Mouse (Mus musculus) limb, embryonic 15.5 days (tissue): ENCODE measurements around the gene Klf5. TPM values are rescaled to one million over a fixed set of nuclear protein-coding genes. Genes with fewer than 3 reads are reported as not detected.

ENCODE experiments used
- ATAC-seq: fragments of 200-750 bp; cut with Nextera tagmentation; 2 replicates; pipeline ENCODE4 v1.8.0; 2017; ENCODE audit warnings: low read depth, moderate TSS enrichment; ENCODE audit not compliant: insufficient number of reproducible peaks, low FRiP score, low TSS enrichment
- H3K27ac ChIP-seq: fragments of 300-500 bp; sonication (generic); 2 replicates; pipeline ENCODE4 v1.5.1; 2015; ENCODE audit warnings: moderate library complexity, mild to moderate bottlenecking, inconsistent platforms
- H3K27me3 ChIP-seq: fragments of 300-500 bp; sonication (generic); 2 replicates; pipeline ENCODE4 v1.6.1; 2015; ENCODE audit warnings: inconsistent platforms
- H3K36me3 ChIP-seq: fragments of 300-500 bp; sonication (generic); 2 replicates; pipeline ENCODE4 v1.6.1; 2015; ENCODE audit warnings: inconsistent platforms
- H3K4me1 ChIP-seq: fragments of 300-500 bp; sonication (generic); 2 replicates; pipeline ENCODE4 v1.6.1; 2015; ENCODE audit warnings: inconsistent platforms
- H3K4me2 ChIP-seq: fragments of 300-500 bp; sonication (generic); 2 replicates; pipeline ENCODE4 v1.6.1; 2015; ENCODE audit warnings: mild to moderate bottlenecking, inconsistent platforms
- H3K4me3 ChIP-seq: fragments of 300-500 bp; sonication (generic); 2 replicates; pipeline ENCODE4 v1.5.1; 2015; ENCODE audit warnings: mild to moderate bottlenecking, inconsistent platforms
- H3K9ac ChIP-seq: fragments of 300-500 bp; sonication (generic); 2 replicates; pipeline ENCODE4 v1.6.1; 2015; ENCODE audit warnings: inconsistent platforms
- H3K9me3 ChIP-seq: fragments of 300-500 bp; sonication (generic); 2 replicates; pipeline ENCODE4 v1.6.1; 2016; ENCODE audit warnings: inconsistent platforms
- WGBS: fragments of 180-500 bp; shearing (Covaris S2); methylation state at CpG from one replicate; pipeline ENCODE4 v1.1.7; 2015; 5-methylcytosine and 5-hydroxymethylcytosine counted together
- polyA plus RNA-seq: library from polyadenylated mRNA; unstranded; fragments of >200 nt; fragmentation: Nextera tagmentation; extraction: Ambion mirVana; gene quantifications from 2 replicates; pipeline ENCODE4 v1.2.1, GENCODE M21; 2015

The Klf5 gene
- polyA plus RNA-seq, 1 experiment from 2014 or later: 60.8 TPM

GRCm38 (mm10) chr14:99352989-99353388 is 54.5 kb downstream of the Klf5 start:
- H3K27me3 ChIP-seq: no peaks in the 10 kb centered on the region
- 51% methylated on average over 4 of the region's 4 CpGs for WGBS
- no peaks in the 10 kb centered on the region for H3K9me3 ChIP-seq
- no peak overlapping the region for H3K27ac ChIP-seq
- H3K9ac ChIP-seq: no peak overlapping the region
- ATAC-seq: no peak
- no peaks in the 10 kb centered on the region for H3K36me3 ChIP-seq
- H3K4me2 ChIP-seq: no peak overlapping the region
- H3K4me3 ChIP-seq: no peak overlapping the region
- no peaks in the 10 kb centered on the region for H3K4me1 ChIP-seq

- no peak overlapping the region for H3K9ac ChIP-seq
- no peak for ATAC-seq
- H3K4me2 ChIP-seq: no peak overlapping the region
- no peaks in the 10 kb centered on the region for H3K4me1 ChIP-seq
- no peaks in the 10 kb centered on the region for H3K9me3 ChIP-seq
- 51% methylated on average over 2 of the region's 2 CpGs for WGBS
- H3K27ac ChIP-seq: no peak overlapping the region
- no peaks in the 10 kb centered on the region for H3K36me3 ChIP-seq
- no peak overlapping the region for H3K4me3 ChIP-seq
- H3K27me3 ChIP-seq: no peaks in the 10 kb centered on the region
These were observed 55.6 kb downstream of the Klf5 start for GRCm38 (mm10) chr14:99354046-99354445.

- Histone ChIP-seq H3K4me2 (no peak overlapping the region), H3K36me3 (no peaks in the 10 kb centered on the region), H3K9me3 (no peaks in the 10 kb centered on the region), H3K9ac (no peak overlapping the region), H3K27ac (no peak overlapping the region), H3K4me3 (no peak overlapping the region), H3K4me1 (no peaks in the 10 kb centered on the region), H3K27me3 (no peaks in the 10 kb centered on the region)
- 91% methylated on average over 10 of the region's 10 CpGs for WGBS
- no peak for ATAC-seq
These were observed 56.5 kb downstream of the Klf5 start for GRCm38 (mm10) chr14:99354761-99355609.

GRCm38 (mm10) chr14:99355610-99355870 is 57.0 kb downstream of the Klf5 start:
- Histone ChIP-seq H3K27ac (no peak overlapping the region), H3K36me3 (no peaks in the 10 kb centered on the region), H3K4me3 (no peak overlapping the region), H3K9ac (no peak overlapping the region), H3K9me3 (no peaks in the 10 kb centered on the region), H3K4me2 (no peak overlapping the region), H3K27me3 (no peaks in the 10 kb centered on the region), H3K4me1 (no peaks in the 10 kb centered on the region)
- 52% methylated on average over 1 of the region's 1 CpGs for WGBS
- ATAC-seq: no peak

GRCm38 (mm10) chr14:99362956-99363355 is 64.5 kb downstream of the Klf5 start:
- Histone ChIP-seq H3K4me1 (no peaks in the 10 kb centered on the region), H3K4me2 (no peak overlapping the region), H3K27me3 (no peaks in the 10 kb centered on the region), H3K36me3 (no peaks in the 10 kb centered on the region), H3K9me3 (no peaks in the 10 kb centered on the region), H3K9ac (no peak overlapping the region), H3K4me3 (no peak overlapping the region), H3K27ac (no peak overlapping the region)
- 80% methylated on average over 5 of the region's 5 CpGs for WGBS
- no peak for ATAC-seq

GRCm38 (mm10) chr14:99364007-99364784 is 65.7 kb downstream of the Klf5 start:
- H3K27me3 ChIP-seq: no peaks in the 10 kb centered on the region
- ATAC-seq: no peak
- no peak overlapping the region for H3K27ac ChIP-seq
- H3K36me3 ChIP-seq: no peaks in the 10 kb centered on the region
- WGBS: 59% methylated on average over 12 of the region's 12 CpGs
- H3K4me1 ChIP-seq: no peaks in the 10 kb centered on the region
- H3K4me2 ChIP-seq: no peak overlapping the region
- H3K9ac ChIP-seq: no peak overlapping the region
- H3K9me3 ChIP-seq: no peaks in the 10 kb centered on the region
- H3K4me3 ChIP-seq: no peak overlapping the region

Other genes with a start within 250 kb of the Klf5 start
- 15.9 and 16.0 TPM in 2 replicates for gene Pibf1, start 199.3 kb upstream of the Klf5 start, polyA plus RNA-seq
- 24.7 and 29.8 TPM in 2 replicates for gene Dis3, start 198.9 kb upstream of the Klf5 start, polyA plus RNA-seq